Mouse (Mus musculus) kidney, adult 9 months (tissue): ENCODE results near the gene Dkc1.
A peak's percentile ranks its signal among the peaks of the same experiment; 100 is the strongest.
"Not testable (repeated sequence)": the region's sequence is repeated elsewhere in the genome, so short reads cannot be mapped to it uniquely, and the experiment has no call there.

Experiments used
- DNase-seq: peaks from one replicate; pipeline ENCODE4 v3.0.0; 2022

Gene Dkc1

GRCm38 (mm10) chrX:75143124-75143555 lies 47.5 kb downstream of the Dkc1 start:
- not testable (repeated sequence) for DNase-seq

GRCm38 (mm10) chrX:75148414-75148813 lies 52.8 kb downstream of the Dkc1 start:
- no peak for DNase-seq

- no peak for DNase-seq
Measured at GRCm38 (mm10) chrX:75150304-75150703, 54.6 kb downstream of the Dkc1 start.

- DNase-seq, result no peak
Measured at GRCm38 (mm10) chrX:75152249-75152648, 56.6 kb downstream of the Dkc1 start.

GRCm38 (mm10) chrX:75155576-75156243 lies 60.1 kb downstream of the Dkc1 start:
- DNase-seq, result peak; percentile 54
